Mouse (Mus musculus) thymus, postnatal 36 days (tissue): ENCODE measurements around the gene Catsperg1.
"Not testable (repeated sequence)": the region's sequence is repeated elsewhere in the genome, so short reads cannot be mapped to it uniquely, and the experiment has no call there.

Source experiments
- DNase-seq, 2 experiments: peaks; one replicate each; pipeline ENCODE4 v3.0.0; 2022; ENCODE audit warnings: mixed read lengths in 2 of 2

The Catsperg1 gene

DNA sequence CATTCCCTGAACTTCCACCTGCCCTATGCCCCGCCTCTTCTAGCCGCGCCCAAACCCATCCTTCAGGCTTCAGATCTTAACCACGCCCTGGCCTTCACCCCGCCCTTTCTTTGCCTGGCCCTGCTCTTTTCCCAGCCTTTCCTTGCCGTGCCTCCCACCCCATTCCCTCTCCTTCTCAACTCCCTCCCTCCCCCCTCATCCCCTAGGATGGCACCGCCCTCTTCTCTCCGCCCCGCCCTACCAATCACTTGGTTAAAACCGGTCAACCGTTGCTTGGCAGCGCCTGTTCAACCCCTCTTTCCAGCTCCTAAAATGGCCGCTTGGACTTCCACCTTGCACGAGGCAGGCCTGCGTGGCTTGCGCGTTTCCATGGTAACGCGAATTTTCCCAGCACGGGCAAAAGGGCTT, at the start of gene Catsperg1:
TSS of gene Catsperg1 (minus strand) at position 361 of the 408 bp plus-strand sequence.
- DNase-seq, result no peak

GRCm38 (mm10) chr7:29262151-29262550, 48.3 kb upstream of the Catsperg1 start:
- DNase-seq, result no peak

GRCm38 (mm10) chr7:29259781-29260730, 46.2 kb upstream of the Catsperg1 start:
- DNase-seq, result peak; percentile 35 to 57

DNA sequence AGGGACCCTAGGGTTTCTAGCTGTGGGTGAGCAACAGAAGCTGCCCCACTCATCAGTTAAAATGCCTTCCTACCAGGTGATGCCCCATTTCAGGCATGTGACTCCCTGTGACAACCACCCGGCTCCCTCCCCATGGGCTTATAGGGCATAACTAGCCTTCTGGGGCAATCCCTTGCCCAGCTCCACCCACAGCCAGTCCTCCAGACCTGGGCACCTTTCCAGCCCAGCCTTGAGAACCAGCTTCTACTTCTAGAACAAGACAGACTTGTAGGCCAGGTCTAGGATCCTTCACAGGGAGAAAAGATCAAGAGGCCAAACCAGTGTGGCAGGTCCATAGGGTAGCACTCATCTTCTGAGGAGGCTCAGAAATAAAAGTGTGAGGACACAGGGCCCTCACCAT, 43.5 kb upstream of the Catsperg1 start:
- DNase-seq, result no peak

DNA sequence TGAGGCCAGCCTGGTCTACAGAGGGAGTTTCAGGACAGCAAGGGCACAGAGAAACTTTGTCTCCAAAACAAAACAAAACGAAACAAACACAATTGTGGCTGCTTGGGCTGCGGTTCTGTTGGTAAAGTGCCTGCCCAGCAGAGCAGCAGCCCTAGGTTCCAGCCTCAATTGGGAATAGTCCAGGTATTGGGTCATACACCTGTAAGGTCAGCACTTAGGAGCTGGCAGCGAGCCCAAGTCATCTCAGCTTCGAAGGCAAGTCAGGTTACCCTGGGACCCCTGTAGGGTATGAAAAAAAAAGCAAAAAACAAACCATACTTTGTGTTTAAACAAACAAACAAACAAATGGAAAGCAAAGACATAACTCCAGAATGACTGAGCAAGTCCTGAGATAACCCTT, 42.0 kb upstream of the Catsperg1 start:
- no peak for DNase-seq

- no peak for DNase-seq
Measured at GRCm38 (mm10) chr7:29253842-29254241, 40.0 kb upstream of the Catsperg1 start.

DNA sequence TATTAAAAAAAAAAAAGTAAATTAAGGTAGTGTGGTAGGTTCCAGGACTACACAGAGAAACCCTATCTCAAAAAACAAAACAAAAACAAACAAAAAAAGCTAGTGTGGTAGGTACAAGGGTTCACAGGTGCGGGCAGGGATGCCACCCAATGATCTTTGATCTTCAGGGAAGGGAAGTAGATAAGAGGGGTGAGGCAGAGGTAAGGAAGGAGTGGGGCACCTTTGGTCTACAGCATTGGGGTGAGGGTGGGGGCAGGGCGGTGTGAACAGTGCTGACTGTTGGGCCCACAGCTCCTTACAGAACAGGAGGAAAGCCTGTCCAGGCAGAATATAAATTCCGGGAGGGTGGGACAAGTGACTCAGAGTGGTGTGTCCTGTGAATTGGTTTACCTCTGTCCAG, 37.3 kb upstream of the Catsperg1 start:
- peak; percentile 60 to 74 for DNase-seq

DNA sequence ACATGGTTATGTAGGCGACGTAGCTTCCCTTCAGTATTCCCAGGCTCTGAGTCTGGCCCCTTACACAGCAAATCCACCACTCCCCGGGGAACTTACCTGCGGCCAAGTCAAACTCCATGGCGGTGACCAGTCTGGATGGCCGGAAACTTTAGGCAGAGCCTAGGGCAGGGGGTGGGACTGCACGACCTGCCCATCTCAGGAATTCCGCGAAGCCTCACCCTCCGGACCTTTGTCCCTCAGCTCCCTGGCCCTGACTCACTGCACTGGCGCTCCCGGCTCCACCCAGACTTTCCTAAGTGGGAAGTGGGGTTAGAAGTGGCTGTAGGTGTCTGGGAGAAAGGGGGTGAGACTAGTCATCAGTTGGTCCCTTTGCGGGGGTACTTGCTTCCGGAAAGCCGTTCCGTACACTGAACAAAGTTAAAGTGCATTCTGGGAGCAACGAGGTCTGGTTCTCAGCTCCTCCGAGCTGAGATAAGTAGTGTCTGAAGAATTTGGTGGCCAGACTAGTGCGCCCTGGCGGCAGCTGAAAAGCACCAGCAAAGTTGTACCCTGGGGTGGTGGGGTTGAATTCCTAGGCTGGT, 34.5 kb upstream of the Catsperg1 start, which contains the start of gene 2200002D01Rik:
TSS of gene 2200002D01Rik (minus strand) at position 206 of the 581 bp plus-strand sequence.
- peak; percentile 49 to 51 for DNase-seq

- peak in 1 of 2 experiments; percentile 43 for DNase-seq
Measured at GRCm38 (mm10) chr7:29247706-29248105, 33.9 kb upstream of the Catsperg1 start.

- DNase-seq, result peak; percentile 83 to 87
Measured at GRCm38 (mm10) chr7:29247314-29247700, 33.5 kb upstream of the Catsperg1 start.

GRCm38 (mm10) chr7:29246619-29247313, 32.9 kb upstream of the Catsperg1 start:
- DNase-seq, result no peak

DNA sequence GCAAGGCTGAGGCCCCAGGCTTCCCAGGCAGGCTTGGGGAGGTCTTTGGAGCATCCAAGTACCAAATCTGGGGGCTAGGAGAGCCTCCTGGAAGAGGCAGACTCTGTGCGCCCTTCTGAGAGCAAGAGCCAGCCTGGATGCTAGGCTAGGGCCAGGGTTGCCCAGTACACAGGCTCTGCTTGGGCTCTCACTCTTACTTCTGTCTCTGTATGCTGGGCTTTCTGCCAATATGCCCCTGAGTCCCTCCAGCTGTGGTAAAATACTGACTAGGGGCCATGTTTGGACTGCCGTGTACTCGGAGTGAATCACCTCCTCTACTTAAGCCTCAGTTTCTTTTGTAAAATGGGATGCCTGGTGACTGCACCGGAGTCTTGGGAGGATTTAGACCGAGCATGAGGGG, 32.2 kb upstream of the Catsperg1 start:
- DNase-seq, result no peak

GRCm38 (mm10) chr7:29244732-29245416, 31.0 kb upstream of the Catsperg1 start:
- peak; percentile 36 to 46 for DNase-seq

GRCm38 (mm10) chr7:29238019-29238967, 24.5 kb upstream of the Catsperg1 start, which contains the start of gene Yif1b:
Gene Yif1b (plus strand): TSS chr7:29238329.
- DNase-seq, result peak; percentile 98 to 99

- not testable (repeated sequence) for DNase-seq
Measured at GRCm38 (mm10) chr7:29237596-29237995, 23.8 kb upstream of the Catsperg1 start.

DNA sequence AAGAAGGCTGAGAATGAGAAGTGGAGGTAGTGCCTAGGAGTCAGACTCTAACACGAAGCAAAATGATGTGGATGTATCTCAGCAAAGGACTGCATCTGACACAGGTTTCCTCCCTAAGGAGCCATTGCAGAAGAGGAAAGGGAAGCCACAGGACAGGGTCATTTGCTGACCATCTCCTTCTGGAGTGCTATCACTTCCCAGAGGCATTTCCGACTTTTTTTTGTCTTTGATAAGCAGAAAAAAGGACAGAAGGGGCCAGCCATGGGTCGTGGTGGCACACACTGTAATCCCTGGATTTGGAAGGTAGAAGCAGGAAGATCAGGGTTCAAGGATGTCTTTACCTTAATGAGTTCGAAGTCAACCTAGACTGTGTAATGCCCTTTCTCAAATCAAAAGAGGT, 22.8 kb upstream of the Catsperg1 start:
- DNase-seq, result no peak

- no peak for DNase-seq
Measured at GRCm38 (mm10) chr7:29234661-29235060, 20.8 kb upstream of the Catsperg1 start.

GRCm38 (mm10) chr7:29233745-29234144, 19.9 kb upstream of the Catsperg1 start:
- DNase-seq, result no peak

DNA sequence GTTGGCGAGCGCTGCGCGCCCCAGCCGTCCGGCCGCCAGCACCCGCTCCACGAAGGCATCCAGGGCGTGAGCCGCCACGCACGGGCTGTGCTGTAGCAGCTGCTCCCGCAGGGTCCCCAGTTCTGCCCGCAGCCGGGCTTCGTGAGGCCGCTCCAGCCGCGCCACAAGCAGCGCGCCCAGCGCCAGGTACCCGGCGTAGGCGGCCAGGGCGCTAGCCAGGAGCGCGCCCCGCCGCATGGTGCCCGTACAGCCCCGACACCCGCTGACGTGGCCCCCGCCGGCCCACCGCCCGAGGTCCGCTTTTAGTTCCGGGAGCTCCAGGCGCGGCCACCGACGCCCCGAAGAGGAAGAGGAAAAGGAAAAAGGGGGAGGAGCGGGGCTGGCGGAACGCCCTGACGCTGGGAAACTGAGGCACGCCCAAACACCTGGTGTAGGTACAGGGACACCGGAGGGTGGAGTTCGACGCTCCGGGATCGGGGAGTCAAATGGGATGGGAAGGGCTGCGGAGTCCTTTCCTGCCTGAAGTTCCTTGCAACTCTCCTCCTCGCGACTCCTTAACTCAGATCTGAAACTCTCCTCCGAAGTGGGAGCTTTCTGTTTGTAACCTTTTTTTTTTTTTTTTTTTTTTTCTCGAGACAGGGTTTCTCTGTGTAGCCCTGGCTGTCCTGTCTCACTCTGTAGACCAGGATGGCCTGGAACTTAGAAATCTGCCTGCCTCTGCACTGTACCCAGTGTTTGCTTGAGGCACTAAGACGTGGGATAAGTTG, 18.6 kb upstream of the Catsperg1 start, which contains the start of gene Kcnk6:
TSS of gene Kcnk6 (minus strand) at position 269 of the 767 bp plus-strand sequence.
- peak; percentile 26 to 44 for DNase-seq

DNA sequence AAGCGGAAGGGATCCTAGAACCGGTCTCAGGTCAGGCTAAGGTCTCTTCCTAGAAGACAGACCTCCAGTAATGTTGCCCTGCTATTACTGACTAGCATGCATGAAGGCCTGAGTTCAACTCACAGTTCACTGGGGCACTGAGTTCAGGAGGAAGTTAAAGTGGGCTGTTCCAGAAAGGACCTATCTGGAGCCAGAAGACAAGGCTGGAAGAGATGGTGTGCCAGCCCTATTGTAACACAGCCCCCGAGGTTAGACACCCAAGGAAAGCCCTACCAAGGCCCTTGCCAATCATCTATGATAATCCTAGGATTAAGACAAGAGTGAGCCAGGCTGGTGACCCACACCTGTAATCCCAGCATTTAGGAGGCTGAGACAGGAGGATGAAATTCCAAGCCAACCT, 17.7 kb upstream of the Catsperg1 start:
- no peak for DNase-seq
